Mouse (Mus musculus) heart, embryonic 10.5 days (tissue): ENCODE measurements around the gene Ppp3r2. TPM values are rescaled to one million over a fixed set of nuclear protein-coding genes. Genes with fewer than 3 reads are reported as not detected.

ENCODE experiments used
- DNase-seq: peaks from one replicate; pipeline ENCODE4 v3.0.0-alpha.2; 2017; ENCODE audit warnings: low spot score
- H3K27ac ChIP-seq: fragments of 300-500 bp; sonication (generic); 2 replicates; pipeline ENCODE4 v1.5.1; 2016; ENCODE audit warnings: mild to moderate bottlenecking
- H3K27me3 ChIP-seq: fragments of 300-500 bp; sonication (generic); 2 replicates; pipeline ENCODE4 v1.6.1; 2016; ENCODE audit warnings: mild to moderate bottlenecking; ENCODE audit not compliant: poor library complexity, insufficient read depth, severe bottlenecking
- H3K36me3 ChIP-seq: fragments of 300-500 bp; sonication (generic); 2 replicates; pipeline ENCODE4 v1.6.1; 2016; ENCODE audit warnings: mild to moderate bottlenecking, moderate library complexity
- H3K4me1 ChIP-seq: fragments of 300-500 bp; sonication (generic); 2 replicates; pipeline ENCODE4 v1.6.1; 2016; ENCODE audit warnings: mild to moderate bottlenecking
- H3K4me3 ChIP-seq: fragments of 300-500 bp; sonication (generic); 2 replicates; pipeline ENCODE4 v1.5.1; 2016; ENCODE audit warnings: mild to moderate bottlenecking, moderate library complexity
- H3K9me3 ChIP-seq: fragments of 300-500 bp; sonication (generic); 2 replicates; pipeline ENCODE4 v1.6.1; 2016; ENCODE audit warnings: mild to moderate bottlenecking, moderate library complexity
- WGBS: fragments of 180-500 bp; shearing (Covaris S2); methylation state at CpG from one replicate; pipeline ENCODE4 v1.1.7; 2016; 5-methylcytosine and 5-hydroxymethylcytosine counted together
- polyA plus RNA-seq: library from polyadenylated mRNA; unstranded; fragments of >200 nt; fragmentation: Nextera tagmentation; extraction: Ambion mirVana; gene quantifications from 2 replicates; pipeline ENCODE4 v1.2.1, GENCODE M21; 2016

Ppp3r2 gene
- polyA plus RNA-seq, 1 experiment from 2014 or later, result 0.11 TPM

DNA sequence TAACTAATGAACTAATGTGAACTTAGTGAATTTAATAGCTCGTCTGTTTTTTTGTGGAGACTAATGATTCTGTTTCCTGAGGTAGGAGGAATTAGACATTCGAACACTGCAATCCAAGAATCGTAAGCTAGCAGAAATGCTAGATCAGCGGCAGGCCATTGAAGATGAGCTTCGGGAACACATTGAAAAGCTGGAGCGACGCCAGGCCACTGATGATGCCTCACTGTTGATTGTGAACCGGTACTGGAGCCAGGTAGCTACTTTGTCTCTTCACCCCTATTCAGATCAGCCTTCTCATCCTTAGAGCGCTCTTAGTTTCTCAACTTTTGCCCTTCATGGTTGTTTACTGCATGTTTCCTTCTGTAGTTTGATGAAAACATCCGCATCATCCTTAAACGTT, 44.0 kb downstream of the Ppp3r2 start:
- Histone ChIP-seq H3K27ac (no peak overlapping the region), H3K4me1 (no peaks in the 10 kb centered on the region), H3K9me3 (no peaks in the 10 kb centered on the region), H3K4me3 (no peak overlapping the region), H3K36me3 (peaks cover 81% of the 10 kb centered on the region), H3K27me3 (no peaks in the 10 kb centered on the region)
- DNase-seq, result no peak
- 93% methylated on average over 11 of the region's 11 CpGs for WGBS

GRCm38 (mm10) chr4:49632139-49632481, 49.7 kb downstream of the Ppp3r2 start:
- H3K9me3 ChIP-seq, result no peaks in the 10 kb centered on the region
- no peaks in the 10 kb centered on the region for H3K27me3 ChIP-seq
- no peak for DNase-seq
- under 1% methylated on average over 30 of the region's 30 CpGs for WGBS
- H3K4me3 ChIP-seq, result peak overlapping the region; percentile 92
- H3K27ac ChIP-seq, result peak overlapping the region; percentile 91
- H3K36me3 ChIP-seq, result peaks cover 34% of the 10 kb centered on the region; the same call in 1 of the 2 replicates
- H3K4me1 ChIP-seq, result no peaks in the 10 kb centered on the region

GRCm38 (mm10) chr4:49631319-49632138, 50.3 kb downstream of the Ppp3r2 start, which contains the start of gene Rnf20:
TSS of gene Rnf20 (plus strand) at chr4:49632006.
- Histone ChIP-seq H3K4me3 (peak within 1 kb of the TSS; percentile 92), H3K36me3 (peaks cover 29% of the 10 kb centered on the region; the same call in 1 of the 2 replicates), H3K27ac (peak within 1 kb of the TSS; percentile 91), H3K4me1 (peaks cover 2% of the 10 kb centered on the region; the same call in 1 of the 2 replicates), H3K27me3 (no peaks in the 10 kb centered on the region), H3K9me3 (no peaks in the 10 kb centered on the region)
- WGBS, result 4% methylated on average over 37 of the region's 37 CpGs
- DNase-seq, result peak; percentile 97

GRCm38 (mm10) chr4:49628941-49629340, 52.9 kb downstream of the Ppp3r2 start:
- H3K27ac ChIP-seq, result no peak overlapping the region
- no peak for DNase-seq
- H3K4me1 ChIP-seq, result peaks cover 4% of the 10 kb centered on the region; the same call in 1 of the 2 replicates
- 79% methylated on average over 5 of the region's 5 CpGs for WGBS
- no peaks in the 10 kb centered on the region for H3K27me3 ChIP-seq
- no peak overlapping the region for H3K4me3 ChIP-seq
- no peaks in the 10 kb centered on the region for H3K9me3 ChIP-seq
- H3K36me3 ChIP-seq, result peaks cover 5% of the 10 kb centered on the region; the same call in 1 of the 2 replicates

Other genes with a start within 250 kb of the Ppp3r2 start
- gene Acnat1, start 208.1 kb downstream of the Ppp3r2 start, polyA plus RNA-seq, result not detected in 2 replicates
- gene Baat, start 175.5 kb downstream of the Ppp3r2 start, polyA plus RNA-seq, result not detected in 2 replicates
- gene Mrpl50, start 160.9 kb downstream of the Ppp3r2 start, polyA plus RNA-seq, result 69.5 and 81.7 TPM in 2 replicates
- gene Zfp189, start 160.8 kb downstream of the Ppp3r2 start, polyA plus RNA-seq, result 6.3 and 8.6 TPM in 2 replicates
- gene Aldob, start 132.5 kb downstream of the Ppp3r2 start, polyA plus RNA-seq, result 0.74 TPM in 1 of 2 replicates, not detected in the other
- gene Tmem246, start 84.1 kb downstream of the Ppp3r2 start, polyA plus RNA-seq, result 35.8 and 49.8 TPM in 2 replicates
- 26.4 and 32.8 TPM in 2 replicates for gene Rnf20, start 50.0 kb downstream of the Ppp3r2 start, polyA plus RNA-seq
- 2.1 and 2.7 TPM in 2 replicates for gene Grin3a, start 163.7 kb upstream of the Ppp3r2 start, polyA plus RNA-seq